Mouse (Mus musculus): Measurements from ENCODE around the gene Cpz. TPM values are rescaled to one million over a fixed set of nuclear protein-coding genes. Genes with fewer than 3 reads are reported as not detected.

The Cpz gene
- polyA plus RNA-seq, 1 experiment from 2014 or later, result 0.79 TPM

DNA sequence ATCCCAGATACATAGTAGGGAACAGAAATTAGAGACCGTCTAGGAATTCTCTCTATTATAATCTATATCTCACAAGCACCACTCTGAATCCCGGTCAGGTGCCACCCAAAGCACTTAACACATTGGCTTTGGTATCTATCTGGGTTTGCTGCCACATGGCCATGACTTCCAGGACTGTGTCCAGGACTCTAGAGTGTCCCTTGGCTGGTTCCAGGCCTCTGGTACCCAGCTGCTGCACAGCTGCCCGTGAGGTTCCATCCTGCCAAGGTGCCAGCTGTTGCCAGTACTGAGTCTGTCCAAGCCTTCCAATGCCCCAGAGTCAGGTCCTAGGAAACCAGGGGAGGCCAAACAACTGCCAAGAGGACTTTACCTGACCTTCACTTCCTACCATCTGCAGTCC, 12.5 kb upstream of the Cpz start:
- Histone ChIP-seq H3K4me2 (ENCODE audit: low read length) (no peak overlapping the region), H3K27ac (replicated peaks; ENCODE audit: low read depth, low read length) (no peak overlapping the region), H3K27me3 (ENCODE audit: control insufficient read depth, insufficient read depth, low read length) (no peaks in the 10 kb centered on the region), H3K9ac (replicated peaks; ENCODE audit: low read length) (no peak overlapping the region), H3K9me3 (ENCODE audit: control insufficient read depth, low read length) (no peaks in the 10 kb centered on the region), H3K36me3 (ENCODE audit: control insufficient read depth, insufficient read depth, low read length) (no peaks in the 10 kb centered on the region), H3K4me3 (replicated peaks; ENCODE audit: low read depth, low read length) (no peak overlapping the region), H3K4me1 (ENCODE audit: control insufficient read depth, insufficient read depth, low read length) (no peaks in the 10 kb centered on the region)
- no peak for ATAC-seq (ENCODE audit: low FRiP score, low TSS enrichment)
- 84% methylated on average over 3 of the region's 3 CpGs for WGBS
- no peak for DNase-seq

DNA sequence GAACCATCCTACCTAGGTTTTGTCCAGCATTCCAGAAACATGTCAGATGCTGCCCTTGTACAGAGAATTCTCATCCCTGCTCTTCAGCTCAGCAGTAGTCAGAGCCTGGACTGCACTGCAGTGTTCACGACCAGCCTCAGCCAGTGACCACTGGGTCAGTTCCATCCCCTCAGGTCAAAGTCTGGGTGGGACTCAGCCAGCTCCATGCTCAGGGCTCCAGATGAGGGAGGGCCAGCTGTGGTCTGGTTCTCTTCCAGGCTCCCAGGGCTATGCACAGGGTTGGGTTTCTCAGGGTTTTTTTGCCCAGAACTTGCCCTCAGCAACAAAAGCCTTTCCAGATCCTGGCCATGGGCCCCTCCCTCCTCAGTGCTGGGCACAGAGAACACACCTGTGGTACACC, 12.0 kb upstream of the Cpz start:
- H3K9me3 ChIP-seq (ENCODE audit: control insufficient read depth, low read length), result no peaks in the 10 kb centered on the region
- 64% methylated on average over 1 of the region's 1 CpGs for WGBS

DNA sequence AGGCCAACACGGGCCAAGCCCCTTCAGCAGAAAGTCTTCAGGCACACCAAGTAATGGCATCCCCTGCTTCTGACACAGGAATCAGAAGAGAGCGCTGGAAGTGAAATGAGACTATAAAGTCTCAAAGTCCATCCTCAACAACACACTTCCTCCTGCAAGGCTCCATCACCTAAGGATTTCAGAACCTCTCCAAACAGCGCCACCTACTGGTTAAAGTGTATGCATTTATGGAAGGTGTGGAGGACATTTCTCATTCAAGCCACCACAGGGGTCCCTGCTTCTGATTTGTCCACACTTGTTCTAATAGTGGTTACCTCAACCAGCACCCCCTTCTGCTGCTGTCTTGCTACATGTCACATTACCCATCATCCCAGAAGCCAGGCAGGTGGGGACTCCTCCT, 10.8 kb upstream of the Cpz start:
- DNase-seq (no peak), ATAC-seq (ENCODE audit: low FRiP score, low TSS enrichment) (no peak)
- no peak overlapping the region for H3K9ac ChIP-seq (replicated peaks; ENCODE audit: low read length)

More for the DNA sequence above, 12.0 kb upstream of the Cpz start:
- Histone ChIP-seq H3K36me3 (ENCODE audit: control insufficient read depth, insufficient read depth, low read length) (no peaks in the 10 kb centered on the region), H3K4me1 (ENCODE audit: control insufficient read depth, insufficient read depth, low read length) (no peaks in the 10 kb centered on the region), H3K4me2 (ENCODE audit: low read length) (no peak overlapping the region), H3K27me3 (ENCODE audit: control insufficient read depth, insufficient read depth, low read length) (no peaks in the 10 kb centered on the region), H3K27ac (replicated peaks; ENCODE audit: low read depth, low read length) (no peak overlapping the region), H3K9ac (replicated peaks; ENCODE audit: low read length) (no peak overlapping the region), H3K4me3 (replicated peaks; ENCODE audit: low read depth, low read length) (no peak overlapping the region)
- DNase-seq (no peak), ATAC-seq (ENCODE audit: low FRiP score, low TSS enrichment) (no peak)

DNA sequence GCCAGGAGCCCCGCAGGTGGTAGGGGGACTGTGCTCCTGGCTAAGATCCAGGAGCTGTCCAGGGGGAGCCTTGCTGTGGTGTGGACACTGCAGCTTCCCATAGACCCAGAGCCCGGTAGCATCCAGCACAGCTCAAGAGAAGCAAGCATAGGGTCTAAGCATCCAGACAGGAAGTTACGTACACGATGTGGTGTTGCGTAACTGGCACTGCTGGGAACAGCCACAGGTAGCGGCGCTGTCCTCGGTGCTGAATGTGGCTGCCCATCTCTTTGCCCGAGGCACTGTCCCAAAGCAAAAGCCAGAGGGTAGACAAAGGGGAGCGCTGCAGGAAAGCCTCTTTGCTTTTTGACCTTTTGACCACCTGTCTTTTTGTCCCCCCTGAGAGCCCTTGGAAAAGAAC, 6.1 kb upstream of the Cpz start:
- H3K9me3 ChIP-seq (ENCODE audit: control insufficient read depth, low read length), result no peaks in the 10 kb centered on the region
- no peak overlapping the region for H3K27ac ChIP-seq (replicated peaks; ENCODE audit: low read depth, low read length)
- ATAC-seq (ENCODE audit: low FRiP score, low TSS enrichment), result no peak; the same call in 1 of the 2 replicates
- DNase-seq, result peak; percentile 33
- 0 out of 2 replicates have a peak overlapping the region, but pooled peaks have one; percentile 15 for H3K4me2 ChIP-seq (ENCODE audit: low read length)
- no peaks in the 10 kb centered on the region for H3K36me3 ChIP-seq (ENCODE audit: control insufficient read depth, insufficient read depth, low read length)
- no peaks in the 10 kb centered on the region for H3K4me1 ChIP-seq (ENCODE audit: control insufficient read depth, insufficient read depth, low read length)
- no peak overlapping the region for H3K4me3 ChIP-seq (replicated peaks; ENCODE audit: low read depth, low read length)
- H3K9ac ChIP-seq (replicated peaks; ENCODE audit: low read length), result no peak overlapping the region
- WGBS, result 16% methylated on average over 10 of the region's 10 CpGs
- H3K27me3 ChIP-seq (ENCODE audit: control insufficient read depth, insufficient read depth, low read length), result no peaks in the 10 kb centered on the region

More for the DNA sequence above, 10.8 kb upstream of the Cpz start:
- Histone ChIP-seq H3K4me1 (ENCODE audit: control insufficient read depth, insufficient read depth, low read length) (no peaks in the 10 kb centered on the region), H3K27ac (replicated peaks; ENCODE audit: low read depth, low read length) (no peak overlapping the region), H3K4me2 (ENCODE audit: low read length) (no peak overlapping the region), H3K36me3 (ENCODE audit: control insufficient read depth, insufficient read depth, low read length) (no peaks in the 10 kb centered on the region), H3K27me3 (ENCODE audit: control insufficient read depth, insufficient read depth, low read length) (no peaks in the 10 kb centered on the region), H3K4me3 (replicated peaks; ENCODE audit: low read depth, low read length) (no peak overlapping the region), H3K9me3 (ENCODE audit: control insufficient read depth, low read length) (no peaks in the 10 kb centered on the region)
- WGBS, result 70% methylated on average over 3 of the region's 3 CpGs

DNA sequence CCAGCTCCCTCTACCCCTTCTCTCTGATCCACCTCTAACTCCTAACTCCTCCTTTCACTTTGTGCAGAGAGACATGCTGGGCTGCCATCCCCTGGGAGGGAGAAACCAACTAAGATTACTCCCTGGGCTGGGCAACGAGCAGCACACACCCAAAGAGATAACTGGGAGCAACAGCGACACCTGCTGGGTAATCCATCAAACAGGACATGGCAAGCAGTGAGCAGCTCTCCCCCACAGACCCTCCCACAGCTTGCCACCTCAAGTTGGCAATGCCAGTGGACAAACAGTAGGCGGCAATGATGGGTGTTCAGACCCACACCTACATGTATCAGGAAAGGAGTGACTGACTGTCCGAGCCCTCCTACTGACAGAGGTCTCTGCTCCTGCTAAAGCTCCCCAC, 4.9 kb upstream of the Cpz start:
- Histone ChIP-seq H3K4me2 (ENCODE audit: low read length) (no peak overlapping the region), H3K27ac (replicated peaks; ENCODE audit: low read depth, low read length) (no peak overlapping the region), H3K4me1 (ENCODE audit: control insufficient read depth, insufficient read depth, low read length) (peaks cover 4% of the 10 kb centered on the region), H3K9ac (replicated peaks; ENCODE audit: low read length) (no peak overlapping the region), H3K9me3 (ENCODE audit: control insufficient read depth, low read length) (no peaks in the 10 kb centered on the region), H3K4me3 (replicated peaks; ENCODE audit: low read depth, low read length) (no peak overlapping the region), H3K27me3 (ENCODE audit: control insufficient read depth, insufficient read depth, low read length) (peaks cover 7% of the 10 kb centered on the region; the same call in 1 of the 2 replicates), H3K36me3 (ENCODE audit: control insufficient read depth, insufficient read depth, low read length) (no peaks in the 10 kb centered on the region)
- DNase-seq (peak; percentile 78), ATAC-seq (ENCODE audit: low FRiP score, low TSS enrichment) (peak; percentile 69; the same call in 1 of the 2 replicates)
- WGBS, result 12% methylated on average over 4 of the region's 4 CpGs

DNA sequence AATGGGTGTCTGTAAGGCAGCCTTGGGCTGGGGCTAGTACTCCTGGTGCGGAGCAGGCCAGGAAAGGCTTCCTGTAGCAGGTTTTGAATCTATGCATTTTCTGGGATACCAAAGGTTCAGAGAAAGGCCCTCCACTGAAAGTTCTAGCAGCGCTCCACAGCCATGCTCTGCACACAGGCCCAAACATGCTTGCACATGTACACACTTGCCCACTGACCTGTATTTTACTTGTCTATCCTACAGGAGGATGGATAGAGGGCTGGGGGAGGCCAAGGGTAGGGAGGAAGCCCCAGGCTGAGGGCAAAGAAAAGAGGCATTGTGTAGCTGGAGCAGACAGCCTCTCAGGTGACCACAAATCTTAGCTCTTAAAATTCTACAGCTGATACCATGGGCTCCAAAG, 1.1 kb downstream of the Cpz start:
- H3K4me1 ChIP-seq (ENCODE audit: control insufficient read depth, insufficient read depth, low read length), result peaks cover 9% of the 10 kb centered on the region
- no peak overlapping the region for H3K4me3 ChIP-seq (replicated peaks; ENCODE audit: low read depth, low read length)
- no peak overlapping the region for H3K27ac ChIP-seq (replicated peaks; ENCODE audit: low read depth, low read length)
- peaks cover 22% of the 10 kb centered on the region for H3K27me3 ChIP-seq (ENCODE audit: control insufficient read depth, insufficient read depth, low read length)
- WGBS, result 84% methylated on average over 2 of the region's 2 CpGs
- ATAC-seq (ENCODE audit: low FRiP score, low TSS enrichment), result no peak
- no peak overlapping the region for H3K9ac ChIP-seq (replicated peaks; ENCODE audit: low read length)
- no peak overlapping the region for H3K4me2 ChIP-seq (ENCODE audit: low read length)
- no peak for DNase-seq
- H3K9me3 ChIP-seq (ENCODE audit: control insufficient read depth, low read length), result no peaks in the 10 kb centered on the region
- H3K36me3 ChIP-seq (ENCODE audit: control insufficient read depth, insufficient read depth, low read length), result no peaks in the 10 kb centered on the region

DNA sequence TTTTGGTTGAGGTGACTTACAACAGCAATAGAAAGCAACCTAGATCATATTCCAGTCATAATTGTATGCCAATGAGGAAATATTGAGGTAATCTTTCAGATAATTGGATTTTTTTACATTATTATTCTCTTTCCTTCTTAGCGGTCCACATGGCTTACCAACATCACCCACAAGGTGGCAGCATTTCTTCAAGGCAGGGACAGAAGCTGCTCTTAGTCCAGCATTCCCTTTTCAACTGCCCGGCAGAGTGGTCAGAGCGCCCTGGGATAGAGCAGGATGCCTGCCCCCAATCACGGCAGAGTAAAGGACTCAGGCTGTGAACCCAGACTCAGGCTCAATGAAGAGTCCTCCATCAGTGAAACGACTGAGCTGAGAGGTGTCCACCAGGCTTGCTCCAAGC, 1.8 kb downstream of the Cpz start:
- peaks cover 9% of the 10 kb centered on the region for H3K4me1 ChIP-seq (ENCODE audit: control insufficient read depth, insufficient read depth, low read length)
- H3K4me3 ChIP-seq (replicated peaks; ENCODE audit: low read depth, low read length), result no peak overlapping the region
- ATAC-seq (ENCODE audit: low FRiP score, low TSS enrichment) (no peak), DNase-seq (peak; percentile 85)
- 0% methylated on average over 5 of the region's 5 CpGs for WGBS
- H3K27me3 ChIP-seq (ENCODE audit: control insufficient read depth, insufficient read depth, low read length), result peaks cover 22% of the 10 kb centered on the region
- H3K9ac ChIP-seq (replicated peaks; ENCODE audit: low read length), result no peak overlapping the region
- no peak overlapping the region for H3K4me2 ChIP-seq (ENCODE audit: low read length)
- H3K9me3 ChIP-seq (ENCODE audit: control insufficient read depth, low read length), result no peaks in the 10 kb centered on the region
- no peak overlapping the region for H3K27ac ChIP-seq (replicated peaks; ENCODE audit: low read depth, low read length)
- H3K36me3 ChIP-seq (ENCODE audit: control insufficient read depth, insufficient read depth, low read length), result no peaks in the 10 kb centered on the region

DNA sequence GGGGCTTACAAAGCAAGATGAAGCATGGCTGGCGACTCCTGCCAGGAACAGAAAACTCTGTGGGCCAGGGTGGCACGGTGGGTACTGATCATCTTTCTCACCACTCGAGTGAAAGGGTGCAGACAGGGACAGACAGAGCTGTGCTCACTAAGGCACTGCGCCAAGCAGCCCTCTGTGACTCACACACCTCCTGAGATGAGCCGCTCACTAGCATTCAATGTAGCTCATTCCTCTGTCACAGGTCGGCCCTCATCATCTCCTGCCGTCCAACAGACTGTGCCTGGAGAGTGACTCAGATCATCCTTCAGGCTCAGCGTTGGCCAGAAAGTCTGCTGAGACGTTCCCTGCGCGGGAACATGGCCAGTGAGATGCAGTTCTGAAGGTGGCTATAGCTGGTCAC, 8.7 kb downstream of the Cpz start:
- H3K27ac ChIP-seq (replicated peaks; ENCODE audit: low read depth, low read length), result no peak overlapping the region
- WGBS, result 89% methylated on average over 11 of the region's 11 CpGs
- DNase-seq (no peak), ATAC-seq (ENCODE audit: low FRiP score, low TSS enrichment) (no peak)
- H3K36me3 ChIP-seq (ENCODE audit: control insufficient read depth, insufficient read depth, low read length), result no peaks in the 10 kb centered on the region
- no peaks in the 10 kb centered on the region for H3K27me3 ChIP-seq (ENCODE audit: control insufficient read depth, insufficient read depth, low read length)
- H3K4me2 ChIP-seq (ENCODE audit: low read length), result no peak overlapping the region
- H3K4me1 ChIP-seq (ENCODE audit: control insufficient read depth, insufficient read depth, low read length), result no peaks in the 10 kb centered on the region
- no peak overlapping the region for H3K9ac ChIP-seq (replicated peaks; ENCODE audit: low read length)
- no peaks in the 10 kb centered on the region for H3K9me3 ChIP-seq (ENCODE audit: control insufficient read depth, low read length)
- no peak overlapping the region for H3K4me3 ChIP-seq (replicated peaks; ENCODE audit: low read depth, low read length)

DNA sequence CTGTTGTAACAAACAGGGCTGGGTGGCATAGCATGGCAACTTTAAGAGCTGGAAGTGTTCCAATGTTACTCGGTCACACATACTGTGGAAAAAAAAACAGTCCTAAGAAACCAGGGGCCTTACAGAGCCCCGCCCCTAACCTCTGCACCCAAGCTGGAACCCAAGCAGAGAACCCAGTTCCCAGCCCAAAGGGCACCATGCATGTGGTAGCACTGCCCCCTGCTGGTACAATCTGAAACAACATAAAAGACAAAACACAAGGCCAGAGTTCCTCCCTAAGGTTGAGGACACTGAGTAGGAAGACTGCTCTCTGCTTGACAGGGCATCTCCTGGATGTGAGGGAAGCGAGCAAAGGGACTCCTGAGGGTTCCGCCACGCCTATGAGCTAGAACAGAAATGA, 14.9 kb downstream of the Cpz start:
- no peak overlapping the region for H3K9ac ChIP-seq (replicated peaks; ENCODE audit: low read length)
- no peak overlapping the region for H3K4me2 ChIP-seq (ENCODE audit: low read length)
- DNase-seq (peak; percentile 90), ATAC-seq (ENCODE audit: low FRiP score, low TSS enrichment) (no peak)
- H3K4me1 ChIP-seq (ENCODE audit: control insufficient read depth, insufficient read depth, low read length), result no peaks in the 10 kb centered on the region
- H3K9me3 ChIP-seq (ENCODE audit: control insufficient read depth, low read length), result no peaks in the 10 kb centered on the region
- 17% methylated on average over 5 of the region's 5 CpGs for WGBS
- H3K36me3 ChIP-seq (ENCODE audit: control insufficient read depth, insufficient read depth, low read length), result no peaks in the 10 kb centered on the region
- no peaks in the 10 kb centered on the region for H3K27me3 ChIP-seq (ENCODE audit: control insufficient read depth, insufficient read depth, low read length)
- no peak overlapping the region for H3K4me3 ChIP-seq (replicated peaks; ENCODE audit: low read depth, low read length)
- no peak overlapping the region for H3K27ac ChIP-seq (replicated peaks; ENCODE audit: low read depth, low read length)

Data from midbrain, embryonic 14.5 days (tissue).